Mouse (Mus musculus): ENCODE measurements at regions not wholly inside any gene's neighbourhood (a gene's known extent, or its start where the extent isn't known, plus 50 kb on each side); places are given as distances from the start of the nearest gene placed in this dataset.
A peak's percentile ranks its signal among the peaks of the same experiment; 100 is the strongest.

GRCm38 (mm10) chr6:41126855-41127254 is 91.5 kb upstream of the 2210010C04Rik start:
- DNase-seq (ENCODE audit: low spot score in 2 of 2) = no peak

- DNase-seq (ENCODE audit: low spot score in 2 of 2) = no peak
Observed at GRCm38 (mm10) chr6:41121641-41122040, 86.3 kb upstream of the 2210010C04Rik start.

GRCm38 (mm10) chr6:41119176-41119575 is 83.9 kb upstream of the 2210010C04Rik start:
- DNase-seq (ENCODE audit: low spot score in 2 of 2) = no peak

GRCm38 (mm10) chr6:41118201-41118976 is 83.1 kb upstream of the 2210010C04Rik start:
- peak; percentile 57 to 63 for DNase-seq (ENCODE audit: low spot score in 2 of 2)

- DNase-seq (ENCODE audit: low spot score in 2 of 2) = no peak
Observed at GRCm38 (mm10) chr6:41113943-41114342, 78.6 kb upstream of the 2210010C04Rik start.

GRCm38 (mm10) chr6:41112861-41113610 is 77.7 kb upstream of the 2210010C04Rik start:
- DNase-seq (ENCODE audit: low spot score in 2 of 2) = peak; percentile 58 to 71

- no peak for DNase-seq (ENCODE audit: low spot score in 2 of 2)
Observed at GRCm38 (mm10) chr6:41111829-41112228, 76.5 kb upstream of the 2210010C04Rik start.

- no peak for DNase-seq (ENCODE audit: low spot score in 2 of 2)
Observed at GRCm38 (mm10) chr6:41108897-41109296, 73.6 kb upstream of the 2210010C04Rik start.

- DNase-seq (ENCODE audit: low spot score in 2 of 2) = no peak
Observed at GRCm38 (mm10) chr6:41103689-41104400, 68.5 kb upstream of the 2210010C04Rik start.

- DNase-seq (ENCODE audit: low spot score in 2 of 2) = no peak
Observed at GRCm38 (mm10) chr6:41101997-41102396, 66.7 kb upstream of the 2210010C04Rik start.

GRCm38 (mm10) chr6:41100258-41100657 is 64.9 kb upstream of the 2210010C04Rik start:
- DNase-seq (ENCODE audit: low spot score in 2 of 2) = no peak

- DNase-seq (ENCODE audit: low spot score in 2 of 2) = no peak
Observed at GRCm38 (mm10) chr6:41091177-41091829, 56.0 kb upstream of the 2210010C04Rik start.

Measured in spleen, postnatal 14 days (tissue).